Mouse (Mus musculus): ENCODE results near the gene Drosha.
A peak's percentile ranks its signal among the peaks of the same experiment; 100 is the strongest.
"Not testable (repeated sequence)": the region's sequence is repeated elsewhere in the genome, so short reads cannot be mapped to it uniquely, and the experiment has no call there.

Gene Drosha

DNA sequence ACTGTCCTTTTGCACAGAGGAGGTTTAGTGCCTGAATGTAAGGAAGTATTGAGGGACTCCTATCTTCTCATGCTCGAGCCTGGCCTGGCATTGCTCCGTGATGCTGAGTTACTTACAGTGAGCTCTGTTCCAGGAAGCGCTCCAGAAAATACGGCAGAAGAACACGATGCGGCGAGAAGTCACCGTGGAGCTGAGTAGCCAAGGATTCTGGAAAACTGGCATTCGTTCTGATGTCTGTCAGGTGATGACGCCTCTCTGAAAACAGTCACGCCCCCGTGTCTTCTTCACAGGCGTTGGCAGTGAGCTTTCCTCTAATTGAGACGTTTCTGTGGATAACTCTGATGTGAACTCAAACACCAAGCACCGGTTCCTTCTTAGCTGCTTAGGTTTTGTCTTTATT is 60.2 kb downstream of the Drosha start:
- DNase-seq (ENCODE audit: low read depth, low spot score) = no peak

DNA sequence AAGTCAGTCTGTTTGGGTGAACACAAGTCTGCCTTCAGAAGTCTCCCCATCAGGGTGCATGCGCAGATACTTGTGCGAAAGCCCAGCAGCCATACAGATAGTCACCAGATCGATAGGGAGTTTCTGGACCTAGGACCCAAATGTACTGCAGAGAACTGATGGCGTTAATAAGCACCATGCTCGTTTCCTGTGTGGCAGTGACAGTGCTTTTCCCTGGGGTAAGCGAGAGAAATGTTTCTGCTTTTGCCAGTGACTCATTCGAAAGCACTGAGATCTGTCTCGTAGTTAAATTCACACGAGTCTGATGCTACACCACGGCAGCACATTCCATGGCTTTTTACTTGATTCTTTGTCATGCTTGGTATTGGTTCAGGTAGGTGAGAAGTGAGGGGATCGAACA is 60.7 kb downstream of the Drosha start:
- peak; percentile 12 for DNase-seq (ENCODE audit: low read depth, low spot score)

- DNase-seq (ENCODE audit: low read depth, low spot score) = no peak
Measured at GRCm38 (mm10) chr15:12887206-12887605, 62.6 kb downstream of the Drosha start.

DNA sequence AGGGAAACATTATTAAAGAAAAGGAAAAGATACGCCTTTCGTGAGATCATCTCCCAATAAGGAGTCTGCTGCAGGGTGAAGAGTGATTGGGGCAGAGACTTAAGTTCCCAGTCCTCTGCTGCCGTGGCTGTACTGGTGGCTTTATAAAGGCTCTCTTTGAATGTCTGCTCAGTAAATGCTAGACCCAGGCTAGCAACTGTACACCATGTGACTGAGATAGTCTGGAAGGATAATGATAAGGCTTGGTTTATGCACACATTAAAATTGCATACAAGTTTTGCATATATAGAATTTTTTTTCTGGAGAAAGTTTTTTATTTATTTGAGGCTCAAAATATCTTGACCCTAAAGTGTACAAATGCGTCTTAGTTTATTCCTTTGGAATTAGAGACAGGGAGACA is 63.7 kb downstream of the Drosha start:
- no peak for DNase-seq (ENCODE audit: low read depth, low spot score)

- peak; percentile 74 for DNase-seq (ENCODE audit: low read depth, low spot score)
Measured at GRCm38 (mm10) chr15:12889909-12890308, 65.3 kb downstream of the Drosha start.

- no peak for DNase-seq (ENCODE audit: low read depth, low spot score)
Measured at GRCm38 (mm10) chr15:12895426-12895825, 70.8 kb downstream of the Drosha start.

- DNase-seq (ENCODE audit: low read depth, low spot score) = no peak
Measured at GRCm38 (mm10) chr15:12896022-12897009, 71.7 kb downstream of the Drosha start.

- no peak for DNase-seq (ENCODE audit: low read depth, low spot score)
Measured at GRCm38 (mm10) chr15:12897831-12898230, 73.2 kb downstream of the Drosha start.

- DNase-seq (ENCODE audit: low read depth, low spot score) = no peak
Measured at GRCm38 (mm10) chr15:12900428-12901196, 76.0 kb downstream of the Drosha start.

GRCm38 (mm10) chr15:12901197-12901570 is 76.6 kb downstream of the Drosha start:
- no peak for DNase-seq (ENCODE audit: low read depth, low spot score)

DNA sequence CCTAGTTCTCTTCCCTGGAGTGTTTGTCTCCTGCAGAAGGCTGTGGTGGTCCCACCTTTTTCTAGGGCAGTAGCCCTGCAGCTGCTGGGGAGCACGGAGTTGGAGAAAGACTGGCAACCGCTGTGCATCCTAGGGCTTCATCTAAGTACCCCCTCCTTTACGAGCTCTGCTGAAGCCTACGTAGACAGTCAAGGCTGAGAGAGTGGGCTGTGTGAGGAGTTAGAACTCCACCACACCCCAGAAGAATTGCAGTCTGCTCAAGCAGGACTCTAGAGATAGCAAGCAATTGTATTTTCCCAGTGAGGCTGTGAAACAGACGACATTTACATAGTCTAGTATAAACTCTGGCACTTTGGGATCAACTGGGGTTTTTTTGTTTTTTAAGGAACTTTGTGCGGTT is 79.8 kb downstream of the Drosha start:
- DNase-seq (ENCODE audit: low read depth, low spot score) = no peak

GRCm38 (mm10) chr15:12907962-12908719 is 83.5 kb downstream of the Drosha start:
- no peak for DNase-seq (ENCODE audit: low read depth, low spot score)

DNA sequence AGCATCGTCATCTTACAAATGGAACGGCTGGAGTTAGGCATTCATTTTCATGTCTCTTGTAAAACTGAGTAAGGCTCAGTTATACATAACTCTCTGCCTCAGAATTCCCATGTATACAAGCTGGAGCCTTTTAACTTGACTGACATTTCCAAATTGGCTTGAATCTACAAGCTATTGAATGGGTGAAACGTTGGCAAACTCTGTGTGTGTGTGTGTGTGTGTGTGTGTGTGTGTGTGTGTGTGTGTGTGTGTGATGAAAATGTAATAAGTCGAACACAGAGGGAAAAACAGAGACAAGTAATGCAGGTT is 84.1 kb downstream of the Drosha start:
- no peak for DNase-seq (ENCODE audit: low read depth, low spot score)

- DNase-seq (ENCODE audit: low read depth, low spot score) = no peak
Measured at GRCm38 (mm10) chr15:12909171-12909570, 84.6 kb downstream of the Drosha start.

DNA sequence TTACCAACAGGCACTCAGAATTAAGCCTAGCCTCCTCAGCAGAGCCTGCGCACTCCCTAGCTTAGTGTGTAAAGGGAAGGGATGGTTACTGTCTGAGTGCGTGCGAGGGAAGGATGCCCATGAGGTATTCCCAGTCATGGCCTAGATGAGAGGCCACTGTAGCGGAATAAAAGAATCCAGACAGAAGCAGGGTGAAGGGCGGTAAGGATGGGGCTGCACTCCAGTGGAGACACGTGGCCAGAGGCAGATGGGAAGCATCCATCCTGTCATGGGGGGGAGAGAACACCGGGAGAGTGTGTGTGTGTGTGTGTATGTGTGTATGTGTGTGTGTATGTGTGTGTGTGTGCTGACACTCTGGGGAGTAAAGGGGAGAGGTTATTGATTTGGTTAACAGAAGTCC is 86.5 kb downstream of the Drosha start:
- no peak for DNase-seq (ENCODE audit: low read depth, low spot score)

DNA sequence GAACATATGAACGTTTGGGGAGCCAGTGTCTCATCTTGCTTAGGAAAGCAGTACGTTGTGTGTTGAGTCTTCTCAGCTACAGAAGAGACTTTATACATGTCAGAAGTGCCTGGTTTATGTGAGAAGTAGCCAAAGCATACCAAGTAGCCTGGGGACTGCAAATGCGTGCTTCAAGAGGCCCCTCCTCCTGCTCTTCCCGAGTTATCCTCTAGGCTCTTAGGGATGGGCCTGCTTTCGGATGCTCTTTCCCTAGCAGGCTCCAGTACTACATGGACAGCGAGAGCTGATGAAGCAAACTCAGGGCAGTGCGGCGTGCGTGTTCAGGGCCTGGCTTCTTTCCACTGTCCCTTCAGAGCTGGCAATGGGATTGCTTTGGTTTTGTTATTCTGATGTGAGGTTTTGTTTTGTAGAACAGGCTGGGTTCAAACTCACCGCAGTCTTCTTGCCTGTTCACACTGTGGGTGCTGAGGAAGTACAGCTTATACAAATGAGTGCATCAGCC is 91.8 kb downstream of the Drosha start:
- no peak for DNase-seq (ENCODE audit: low read depth, low spot score)

GRCm38 (mm10) chr15:12919326-12919966 is 94.8 kb downstream of the Drosha start:
- DNase-seq (ENCODE audit: low read depth, low spot score) = not testable (repeated sequence)

- DNase-seq (ENCODE audit: low read depth, low spot score) = no peak
Measured at GRCm38 (mm10) chr15:12919967-12920870, 95.6 kb downstream of the Drosha start.

DNA sequence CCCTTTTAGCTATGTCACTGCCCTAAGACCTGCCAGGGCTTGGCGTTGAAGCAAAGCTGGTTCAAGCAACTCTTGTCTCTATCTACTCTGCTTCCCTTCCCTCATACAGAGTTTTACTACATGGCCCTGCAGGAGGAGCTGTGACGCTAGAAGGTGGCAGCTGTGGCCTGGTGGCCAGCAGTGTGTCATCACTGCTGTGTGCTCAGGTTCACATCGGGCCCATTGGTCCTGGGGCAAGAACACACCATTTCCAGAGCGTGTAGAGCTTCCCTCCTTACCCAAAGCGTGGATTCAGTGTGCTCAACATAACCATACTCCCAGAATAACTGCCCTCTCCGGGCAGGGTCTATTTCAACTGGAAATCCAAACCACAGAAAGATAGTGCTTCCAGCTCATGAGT is 97.3 kb downstream of the Drosha start:
- no peak for DNase-seq (ENCODE audit: low read depth, low spot score)

GRCm38 (mm10) chr15:12923826-12924225 is 99.2 kb downstream of the Drosha start:
- DNase-seq (ENCODE audit: low read depth, low spot score) = no peak

All from 3T3-L1 (cell line).